Mouse (Mus musculus) layer of hippocampus, adult 2 months (tissue): ENCODE results near the gene Clock. TPM values are rescaled to one million over a fixed set of nuclear protein-coding genes. Genes with fewer than 3 reads are reported as not detected.

Experiments used
- DNase-seq, 2 experiments: peaks; one replicate each; pipeline ENCODE4 v3.0.0; 2022; ENCODE audit warnings: low spot score in 2 of 2
- H3K27ac ChIP-seq: fragments of 200-600 bp; 2 replicates; pipeline ENCODE4 v1.8.1; 2022
- H3K4me3 ChIP-seq: fragments of 200-600 bp; 2 replicates; pipeline ENCODE4 v1.8.1; 2022; ENCODE audit warnings: mild to moderate bottlenecking
- CTCF ChIP-seq: fragments of 200-600 bp; conservative IDR thresholded peaks from 2 replicates; pipeline ENCODE4 v1.8.1; 2022; ENCODE audit warnings: antibody characterized with exemption, mild to moderate bottlenecking, moderate library complexity
- long read RNA-seq, 2 experiments: library from polyadenylated mRNA; stranded (forward); transcript quantifications; one replicate each; pipeline ENCODE4 v2.0.0; 2021; ENCODE audit warnings: borderline mapping rate in 2 of 2
- total RNA-seq, 2 experiments: library from RNA; stranded (reverse); gene quantifications; 2 replicates each; pipeline ENCODE4 v1.2.3; 2021

Clock gene
- 10 to 100 TPM; 49.5 to 51.9 TPM for total RNA-seq
- long read RNA-seq, experiment 1, partial matches to known transcripts: 4 of 11 reads
- long read RNA-seq, experiment 1, other reads (novel, unspliced or antisense): 7 of 11 reads
- long read RNA-seq, experiment 2, full-length matches to known transcripts: 2 of 16 reads
- long read RNA-seq, experiment 2, partial matches to known transcripts: 2 of 16 reads
- long read RNA-seq, experiment 2, other reads (novel, unspliced or antisense): 12 of 16 reads

DNA sequence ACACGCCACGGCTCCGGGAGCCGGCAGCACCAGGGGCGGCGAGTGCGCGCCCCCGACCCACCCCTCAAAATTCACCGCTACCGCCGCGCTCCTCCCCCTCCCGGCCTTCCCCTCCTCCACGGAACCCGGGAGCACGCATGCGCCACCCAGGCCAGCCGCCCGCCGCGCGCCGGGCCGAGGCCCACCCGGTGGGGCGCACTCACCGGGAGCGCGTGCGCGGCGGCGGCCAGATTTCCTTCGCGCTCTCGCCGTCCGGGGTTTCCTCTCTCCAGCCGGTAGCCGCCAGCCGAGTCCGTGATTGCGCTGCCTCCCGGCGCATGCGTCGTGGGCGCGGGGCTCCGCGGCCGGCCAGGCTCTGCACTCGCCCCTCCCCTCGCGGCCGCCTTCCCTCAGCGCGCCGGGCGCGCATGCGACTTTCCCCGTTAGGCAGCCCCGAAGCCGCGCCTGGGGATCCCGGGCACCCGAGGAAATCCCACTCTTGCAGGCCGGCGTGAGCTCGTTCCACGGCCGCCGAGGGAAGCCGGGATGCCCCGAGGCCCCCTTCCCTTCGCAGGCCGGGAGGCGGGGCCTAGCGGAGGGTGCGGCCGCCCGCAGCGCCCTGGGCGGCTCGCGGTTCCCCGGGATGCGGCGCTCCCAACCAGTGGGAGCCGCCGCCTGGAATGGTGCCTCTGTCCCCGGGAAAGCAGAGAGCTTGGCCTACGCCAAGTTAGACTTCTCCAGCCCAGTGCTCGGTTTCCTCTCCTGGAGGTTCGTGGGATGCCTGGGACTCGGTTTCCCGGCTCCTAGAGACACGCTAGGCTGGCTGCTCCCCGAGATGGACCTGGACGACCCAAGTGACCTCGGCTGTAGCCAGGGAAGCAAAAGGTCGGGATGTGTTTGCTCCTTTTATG is at the start of gene Clock:
Clock (minus strand) TSS at position 341 of the 890 bp plus-strand sequence.
- Histone ChIP-seq H3K4me3 (peak within 1 kb of the TSS; percentile 79), H3K27ac (peak within 1 kb of the TSS; percentile 97)
- TF ChIP-seq CTCF: no peak; the same call in none of the 2 replicates
- DNase-seq: peak; percentile 88 to 93

GRCm38 (mm10) chr5:76351953-76352611 is 47.5 kb upstream of the Clock start:
- Histone ChIP-seq H3K27ac (no peak overlapping the region), H3K4me3 (no peak overlapping the region)
- peak; percentile 68 for TF ChIP-seq CTCF
- peak in 1 of 2 experiments; percentile 9 for DNase-seq

DNA sequence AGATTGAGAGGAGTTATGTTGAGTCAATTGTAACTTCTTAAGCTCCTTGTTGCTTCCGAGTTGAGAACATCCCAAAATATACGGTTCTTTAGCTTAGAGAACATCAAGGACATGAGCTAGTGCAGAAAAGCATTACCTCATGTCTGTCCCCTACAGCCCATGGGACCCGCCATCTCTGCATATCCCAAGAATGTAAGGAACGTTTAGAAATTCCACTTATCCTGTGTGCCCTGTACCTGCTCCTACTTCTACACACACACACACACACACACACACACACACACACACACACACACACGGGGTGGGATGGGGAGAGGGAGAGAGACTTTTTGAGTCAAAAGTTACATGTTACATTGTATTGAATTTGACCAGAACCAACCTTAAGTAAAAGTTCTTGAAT is 46.9 kb upstream of the Clock start:
- no peak overlapping the region for H3K4me3 ChIP-seq
- H3K27ac ChIP-seq: no peak overlapping the region
- TF ChIP-seq CTCF: no peak
- DNase-seq: no peak

GRCm38 (mm10) chr5:76346137-76346536 is 41.5 kb upstream of the Clock start:
- DNase-seq: peak in 1 of 2 experiments; percentile 21
- Histone ChIP-seq H3K27ac (no peak overlapping the region), H3K4me3 (no peak overlapping the region)
- no peak for TF ChIP-seq CTCF

GRCm38 (mm10) chr5:76340931-76341330 is 36.3 kb upstream of the Clock start:
- Histone ChIP-seq H3K27ac (no peak overlapping the region), H3K4me3 (no peak overlapping the region)
- no peak for TF ChIP-seq CTCF
- no peak for DNase-seq

GRCm38 (mm10) chr5:76337100-76337499 is 32.5 kb upstream of the Clock start:
- DNase-seq: no peak
- Histone ChIP-seq H3K4me3 (no peak overlapping the region), H3K27ac (no peak overlapping the region)
- no peak for TF ChIP-seq CTCF

DNA sequence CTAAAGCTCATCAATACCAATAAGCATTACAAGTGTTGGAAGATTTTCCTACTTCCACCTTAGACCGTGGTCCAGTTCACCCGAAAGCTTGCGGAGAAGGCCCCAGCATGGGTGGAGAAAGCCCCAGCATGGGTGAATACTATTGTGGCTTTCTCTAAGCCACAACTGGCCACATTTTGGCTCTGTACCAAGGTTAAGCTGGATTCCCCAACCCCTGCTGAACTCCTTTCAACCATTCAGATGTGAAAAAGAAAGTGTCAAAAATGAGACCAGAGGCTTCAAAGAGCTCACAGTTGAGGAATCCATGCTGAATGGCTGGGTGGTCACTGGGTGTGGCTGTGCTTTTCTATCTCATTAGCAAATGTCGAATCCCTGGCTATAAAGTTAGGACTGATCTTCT is 29.2 kb upstream of the Clock start:
- DNase-seq: no peak
- no peak overlapping the region for H3K27ac ChIP-seq

DNA sequence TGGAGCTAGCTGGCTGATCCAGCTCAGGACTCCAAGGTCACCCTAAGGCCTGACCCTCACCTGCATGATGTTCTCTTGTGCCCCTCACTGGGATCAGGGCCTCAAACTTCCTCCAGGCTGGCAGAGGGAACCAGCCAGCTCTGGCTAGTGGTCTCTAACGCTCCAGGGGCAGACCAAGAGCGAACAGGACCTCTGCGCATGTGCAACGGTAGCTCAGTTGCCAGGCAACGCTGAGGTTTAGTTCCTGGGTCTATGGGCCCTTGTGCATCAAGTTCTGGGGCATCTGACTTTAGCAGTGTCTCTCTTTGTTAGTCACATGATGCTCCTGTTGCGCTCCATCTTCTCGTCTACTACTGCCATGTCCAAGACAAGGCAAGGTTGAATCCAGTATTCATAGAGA is 26.4 kb upstream of the Clock start, which contains the start of gene Pdcl2:
Pdcl2 (minus strand) TSS at position 204 of the 400 bp plus-strand sequence.
- Histone ChIP-seq H3K4me3 (no peak within 1 kb of the TSS), H3K27ac (no peak within 1 kb of the TSS)
- no peak for DNase-seq
- TF ChIP-seq CTCF: no peak

More for the DNA sequence above, 29.2 kb upstream of the Clock start:
- no peak overlapping the region for H3K4me3 ChIP-seq
- TF ChIP-seq CTCF: no peak

DNA sequence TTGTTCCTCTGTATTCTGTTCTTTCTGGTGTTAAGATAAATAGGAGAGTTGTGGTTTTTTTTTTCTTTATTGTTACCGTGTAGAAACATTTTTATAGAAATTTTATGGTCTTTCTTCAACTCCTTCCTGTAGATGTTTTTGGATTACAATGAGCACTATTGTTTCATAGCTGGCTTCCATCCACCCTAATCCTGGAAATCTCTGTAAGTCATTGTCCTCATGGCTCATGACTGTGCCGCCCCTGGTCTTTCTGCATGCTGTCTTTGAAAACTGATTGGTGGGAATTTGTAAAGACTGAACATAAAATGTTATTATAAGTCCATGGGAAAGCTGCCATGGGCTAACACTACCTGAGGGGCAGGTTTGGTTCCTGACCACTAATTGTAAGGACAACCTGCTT is 22.7 kb upstream of the Clock start:
- peak overlapping the region; percentile 48 for H3K27ac ChIP-seq
- H3K4me3 ChIP-seq: peak overlapping the region; percentile 5; the same call in 1 of the 2 replicates
- no peak for DNase-seq
- no peak for TF ChIP-seq CTCF

GRCm38 (mm10) chr5:76325113-76325512 is 20.5 kb upstream of the Clock start:
- Histone ChIP-seq H3K4me3 (no peak overlapping the region), H3K27ac (no peak overlapping the region)
- no peak for DNase-seq
- no peak for TF ChIP-seq CTCF

DNA sequence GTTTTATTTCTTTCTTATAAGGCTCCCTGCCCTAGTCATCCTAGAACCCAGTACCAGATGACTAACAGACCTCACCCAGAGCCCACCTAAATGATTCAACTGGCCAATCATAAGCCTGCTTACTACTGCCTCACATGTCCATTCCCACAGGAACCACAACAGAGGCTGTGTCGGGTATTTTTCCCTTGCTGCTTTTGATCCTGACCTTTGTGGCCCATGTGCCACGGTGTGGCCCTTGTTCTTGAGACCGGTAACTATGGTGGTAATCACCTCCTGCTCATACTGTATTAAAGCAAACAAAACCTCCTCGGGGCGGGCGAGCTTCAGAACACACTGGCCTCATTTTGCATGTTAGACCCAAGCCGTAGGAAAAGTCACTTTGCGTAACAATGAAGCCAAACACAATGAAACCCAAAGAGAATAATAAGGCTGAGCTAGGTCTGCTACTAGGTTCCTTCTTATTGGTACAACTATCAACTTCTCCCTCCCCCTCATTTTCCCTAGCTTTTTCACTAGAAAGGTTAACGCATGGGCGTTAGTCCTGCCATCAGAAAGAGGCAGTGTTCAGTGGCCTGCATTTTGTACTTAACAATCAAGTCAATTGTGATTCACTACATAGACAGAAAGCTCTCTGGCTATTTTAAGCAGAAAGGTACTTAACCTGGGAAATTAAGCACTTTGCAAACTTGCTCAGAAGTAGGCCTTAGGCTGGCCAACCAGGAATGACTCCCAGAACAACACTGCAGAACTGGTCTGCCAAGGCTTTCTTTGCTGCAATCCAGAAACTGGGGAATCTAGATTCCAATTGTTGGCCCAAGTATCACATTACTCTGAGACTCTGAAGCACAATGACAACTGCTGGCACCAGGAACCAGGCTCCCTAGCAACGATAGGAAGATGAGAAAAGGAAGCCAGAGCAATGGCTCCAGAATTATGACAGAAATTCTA is 16.9 kb upstream of the Clock start:
- peak overlapping the region; percentile 28; the same call in 1 of the 2 replicates for H3K27ac ChIP-seq
- TF ChIP-seq CTCF: no peak
- no peak overlapping the region for H3K4me3 ChIP-seq
- no peak for DNase-seq

GRCm38 (mm10) chr5:76308206-76308605 is 3.6 kb upstream of the Clock start:
- no peak for DNase-seq

More at GRCm38 (mm10) chr5:76308206-76308605, 3.6 kb upstream of the Clock start:
- TF ChIP-seq CTCF: no peak
- H3K4me3 ChIP-seq: no peak overlapping the region
- no peak overlapping the region for H3K27ac ChIP-seq
